Mouse (Mus musculus): ENCODE results near the gene Angpt4. TPM values are rescaled to one million over a fixed set of nuclear protein-coding genes. Genes with fewer than 3 reads are reported as not detected.

Gene Angpt4
- polyA plus RNA-seq, 1 experiment: 0.25 TPM

DNA sequence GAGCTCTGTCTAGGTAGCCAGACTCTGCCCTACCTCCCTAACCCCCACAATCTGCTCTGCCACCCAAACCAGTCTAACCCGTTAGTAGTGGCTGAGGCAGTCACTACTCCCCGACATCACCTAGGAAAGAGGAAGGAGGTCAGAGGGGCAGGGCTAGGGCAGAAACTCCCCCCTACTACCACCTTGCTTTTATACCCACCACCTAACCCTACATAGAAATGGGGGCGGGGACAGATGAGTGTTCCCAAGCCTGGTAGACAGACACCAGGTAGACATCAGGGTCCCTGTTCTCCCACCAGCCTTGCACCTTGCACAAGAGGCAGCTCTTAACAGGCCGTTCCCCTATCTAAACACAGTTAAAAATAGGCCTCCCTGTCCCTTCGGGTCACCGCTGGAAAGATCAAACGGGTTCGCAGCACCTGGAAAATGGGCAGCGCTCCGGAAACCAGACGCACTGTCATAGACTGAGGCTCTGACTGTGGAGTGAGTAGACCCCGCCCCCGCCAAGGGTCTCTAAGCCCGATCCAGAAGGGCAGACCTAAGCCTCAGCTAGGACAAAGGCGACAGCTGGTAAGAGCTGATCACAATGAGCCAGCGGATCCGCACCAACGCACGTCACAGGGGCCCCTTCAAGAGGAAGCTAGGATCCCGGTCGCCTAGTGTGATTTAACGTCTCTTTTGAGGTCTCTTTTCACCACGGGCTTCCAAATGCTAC, 62.0 kb downstream of the Angpt4 start:
- Histone ChIP-seq H3K9ac (ENCODE audit: low read depth, poor library complexity, severe bottlenecking) (peak overlapping the region; percentile 32), H3K27ac (ENCODE audit: insufficient read depth, low read length) (no peak overlapping the region), H3K4me1 (ENCODE audit: control insufficient read depth, insufficient read depth, low read length) (no peaks in the 10 kb centered on the region), H3K27me3 (ENCODE audit: control insufficient read depth, insufficient read depth, low read length, poor library complexity, severe bottlenecking) (no peaks in the 10 kb centered on the region), H3K9me3 (replicated peaks; ENCODE audit: control insufficient read depth, insufficient read depth, low read length, poor library complexity, severe bottlenecking) (no peaks in the 10 kb centered on the region), H3K36me3 (ENCODE audit: control insufficient read depth, insufficient read depth, low read length, poor library complexity, severe bottlenecking) (no peaks in the 10 kb centered on the region), H3K4me3 (ENCODE audit: low read depth, low read length) (peak overlapping the region; percentile 51)
- TF ChIP-seq EP300 (IDR thresholded peaks at IDR 0.05; ENCODE audit: insufficient read depth, low read depth, low read length) (no peak), CTCF (IDR thresholded peaks at IDR 0.05; ENCODE audit: low read depth, low read length) (no peak), POLR2A (IDR thresholded peaks at IDR 0.05; ENCODE audit: insufficient read depth, low read length) (no peak)

DNA sequence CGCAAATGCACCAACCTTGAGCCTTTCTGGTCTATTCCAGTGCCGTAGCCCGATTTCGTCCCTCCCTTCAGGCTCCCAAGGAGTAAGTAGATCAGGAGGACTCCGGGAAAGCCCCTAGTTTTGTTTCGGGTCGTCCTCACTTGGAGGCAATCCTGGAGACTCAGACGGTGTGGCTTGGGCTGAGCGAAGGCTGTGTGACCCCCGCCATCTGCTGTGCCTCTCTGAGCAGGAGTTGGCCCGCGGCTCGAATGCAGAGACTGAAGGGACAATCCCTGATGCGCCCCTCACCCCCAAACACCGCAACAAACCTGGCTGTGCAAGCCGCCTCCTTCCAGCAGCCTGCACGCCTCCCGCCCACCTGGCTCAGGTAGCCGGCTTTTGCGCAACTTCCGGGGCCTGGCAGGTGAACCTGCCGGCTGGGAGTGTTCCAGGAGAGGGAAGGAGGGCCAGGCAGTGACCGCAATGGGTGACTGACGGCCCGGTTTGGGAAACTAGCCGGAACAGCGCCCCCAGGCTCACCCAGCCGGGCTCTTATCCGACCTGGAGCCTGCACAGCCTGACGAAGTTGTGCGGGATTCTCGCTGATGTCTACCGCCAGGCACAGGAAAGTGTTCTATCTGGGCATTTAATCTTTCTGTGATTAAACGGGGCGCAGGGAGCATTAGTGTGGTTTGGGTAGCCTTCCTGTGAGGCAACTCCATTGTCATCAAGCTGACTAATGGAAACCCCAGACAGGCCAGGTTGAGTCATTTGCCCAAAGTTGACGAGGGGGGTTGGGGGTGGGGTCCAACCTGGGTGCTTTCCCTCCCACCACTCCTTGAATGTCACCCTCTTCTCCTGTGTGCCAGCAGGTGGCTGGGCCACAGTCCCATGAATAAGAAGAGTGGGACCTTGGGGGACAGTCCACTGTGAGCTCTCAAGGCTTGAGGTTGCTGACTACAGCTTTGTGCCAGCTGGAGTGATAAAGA, 62.9 kb downstream of the Angpt4 start:
- peaks cover 2% of the 10 kb centered on the region for H3K4me1 ChIP-seq (ENCODE audit: control insufficient read depth, insufficient read depth, low read length)
- peak overlapping the region; percentile 51 for H3K4me3 ChIP-seq (ENCODE audit: low read depth, low read length)
- H3K9ac ChIP-seq (ENCODE audit: low read depth, poor library complexity, severe bottlenecking): peak overlapping the region; percentile 32
- no peaks in the 10 kb centered on the region for H3K9me3 ChIP-seq (replicated peaks; ENCODE audit: control insufficient read depth, insufficient read depth, low read length, poor library complexity, severe bottlenecking)
- no peak overlapping the region for H3K27ac ChIP-seq (ENCODE audit: insufficient read depth, low read length)
- TF ChIP-seq EP300 (IDR thresholded peaks at IDR 0.05; ENCODE audit: insufficient read depth, low read depth, low read length): no peak
- no peak for TF ChIP-seq POLR2A (IDR thresholded peaks at IDR 0.05; ENCODE audit: insufficient read depth, low read length)
- TF ChIP-seq CTCF (IDR thresholded peaks at IDR 0.05; ENCODE audit: low read depth, low read length): no peak
- no peaks in the 10 kb centered on the region for H3K36me3 ChIP-seq (ENCODE audit: control insufficient read depth, insufficient read depth, low read length, poor library complexity, severe bottlenecking)
- no peaks in the 10 kb centered on the region for H3K27me3 ChIP-seq (ENCODE audit: control insufficient read depth, insufficient read depth, low read length, poor library complexity, severe bottlenecking)

DNA sequence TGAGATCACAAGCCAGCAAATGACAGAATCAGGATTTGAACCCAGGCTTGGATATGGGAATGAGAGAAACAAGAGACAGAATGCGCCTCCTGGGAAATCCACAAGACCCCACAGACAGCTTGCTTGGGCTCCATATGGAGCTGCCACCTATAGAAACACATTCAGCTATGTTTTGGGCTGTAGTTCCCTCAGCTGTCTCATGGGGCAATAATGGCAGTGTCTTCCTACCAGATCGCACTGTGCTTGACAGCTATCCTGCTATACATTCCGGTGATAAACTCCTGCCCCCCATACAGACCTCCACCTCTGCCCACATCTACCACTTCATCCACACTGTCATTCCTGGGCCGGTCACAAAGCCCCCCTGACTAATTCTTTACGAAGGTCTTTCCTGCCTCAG, 64.3 kb downstream of the Angpt4 start:
- TF ChIP-seq POLR2A (IDR thresholded peaks at IDR 0.05; ENCODE audit: insufficient read depth, low read length): no peak
- no peak for TF ChIP-seq EP300 (IDR thresholded peaks at IDR 0.05; ENCODE audit: insufficient read depth, low read depth, low read length)
- H3K9ac ChIP-seq (ENCODE audit: low read depth, poor library complexity, severe bottlenecking): no peak overlapping the region
- H3K9me3 ChIP-seq (replicated peaks; ENCODE audit: control insufficient read depth, insufficient read depth, low read length, poor library complexity, severe bottlenecking): no peaks in the 10 kb centered on the region
- H3K27ac ChIP-seq (ENCODE audit: insufficient read depth, low read length): no peak overlapping the region
- H3K4me1 ChIP-seq (ENCODE audit: control insufficient read depth, insufficient read depth, low read length): peaks cover 2% of the 10 kb centered on the region
- H3K4me3 ChIP-seq (ENCODE audit: low read depth, low read length): no peak overlapping the region
- H3K36me3 ChIP-seq (ENCODE audit: control insufficient read depth, insufficient read depth, low read length, poor library complexity, severe bottlenecking): no peaks in the 10 kb centered on the region
- no peaks in the 10 kb centered on the region for H3K27me3 ChIP-seq (ENCODE audit: control insufficient read depth, insufficient read depth, low read length, poor library complexity, severe bottlenecking)

DNA sequence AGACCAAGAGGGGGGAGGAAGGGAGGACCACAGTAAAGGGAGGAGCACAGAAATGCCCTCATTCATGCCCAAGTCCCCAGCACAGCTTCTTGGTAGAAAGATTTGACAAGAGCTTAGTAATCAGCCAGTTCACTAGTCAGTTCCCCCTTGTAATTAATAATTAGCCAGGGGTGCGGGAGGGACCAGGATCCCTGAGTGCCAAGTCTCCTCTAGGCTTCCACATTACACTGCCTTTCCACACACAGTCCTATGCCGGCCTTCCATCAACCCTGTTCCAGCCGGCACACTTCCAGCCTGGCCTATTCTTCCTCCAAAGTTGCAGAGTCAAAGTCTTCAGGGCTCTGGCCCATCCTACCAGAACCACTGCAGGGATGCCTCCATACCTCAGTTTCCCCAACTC, 65.1 kb downstream of the Angpt4 start:
- H3K4me1 ChIP-seq (ENCODE audit: control insufficient read depth, insufficient read depth, low read length): peaks cover 2% of the 10 kb centered on the region
- no peaks in the 10 kb centered on the region for H3K36me3 ChIP-seq (ENCODE audit: control insufficient read depth, insufficient read depth, low read length, poor library complexity, severe bottlenecking)
- H3K9ac ChIP-seq (ENCODE audit: low read depth, poor library complexity, severe bottlenecking): no peak overlapping the region
- no peak overlapping the region for H3K4me3 ChIP-seq (ENCODE audit: low read depth, low read length)
- H3K27ac ChIP-seq (ENCODE audit: insufficient read depth, low read length): no peak overlapping the region
- no peaks in the 10 kb centered on the region for H3K27me3 ChIP-seq (ENCODE audit: control insufficient read depth, insufficient read depth, low read length, poor library complexity, severe bottlenecking)
- H3K9me3 ChIP-seq (replicated peaks; ENCODE audit: control insufficient read depth, insufficient read depth, low read length, poor library complexity, severe bottlenecking): no peaks in the 10 kb centered on the region
- TF ChIP-seq EP300 (IDR thresholded peaks at IDR 0.05; ENCODE audit: insufficient read depth, low read depth, low read length): no peak

DNA sequence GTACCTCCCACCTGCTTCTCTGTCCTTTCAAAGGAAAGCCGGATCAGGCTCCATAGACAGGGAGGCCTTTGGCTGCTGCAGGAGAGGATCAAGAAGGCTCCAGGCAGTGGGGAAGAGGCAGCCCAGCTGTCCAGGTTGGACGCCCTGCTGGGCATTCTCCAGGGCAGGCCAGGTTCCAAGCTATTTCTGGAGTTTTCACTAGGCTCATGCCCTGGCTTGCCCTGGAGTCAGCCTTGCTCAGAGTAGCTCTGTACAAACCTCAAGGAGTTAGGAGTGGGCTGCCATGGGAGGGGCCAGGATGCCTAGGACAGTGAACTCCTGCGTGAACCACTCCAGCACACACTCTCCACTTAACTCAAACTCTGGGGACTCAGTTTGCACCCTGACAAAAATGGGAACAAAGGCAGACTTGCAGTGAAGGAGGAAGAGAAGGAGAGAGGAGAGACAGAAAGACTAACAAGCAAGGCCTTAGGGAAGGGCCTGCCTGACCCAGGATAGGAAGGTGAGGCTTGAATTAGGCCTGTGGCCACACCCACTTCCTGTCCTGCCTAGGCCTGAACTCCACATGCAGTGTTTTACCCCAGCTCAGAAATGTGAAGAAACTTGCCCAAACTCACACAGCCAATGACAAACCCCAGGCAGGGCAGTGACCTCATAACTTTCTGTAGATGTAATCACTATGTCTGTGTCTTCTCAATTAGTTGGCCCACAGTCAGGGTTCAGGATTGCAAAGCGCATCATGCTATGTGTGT, 66.9 kb downstream of the Angpt4 start:
- H3K4me1 ChIP-seq (ENCODE audit: control insufficient read depth, insufficient read depth, low read length): peaks cover 2% of the 10 kb centered on the region
- no peak for TF ChIP-seq POLR2A (IDR thresholded peaks at IDR 0.05; ENCODE audit: insufficient read depth, low read length)
- TF ChIP-seq EP300 (IDR thresholded peaks at IDR 0.05; ENCODE audit: insufficient read depth, low read depth, low read length): no peak
- no peak for TF ChIP-seq CTCF (IDR thresholded peaks at IDR 0.05; ENCODE audit: low read depth, low read length)
- H3K27me3 ChIP-seq (ENCODE audit: control insufficient read depth, insufficient read depth, low read length, poor library complexity, severe bottlenecking): no peaks in the 10 kb centered on the region
- no peaks in the 10 kb centered on the region for H3K36me3 ChIP-seq (ENCODE audit: control insufficient read depth, insufficient read depth, low read length, poor library complexity, severe bottlenecking)
- H3K9me3 ChIP-seq (replicated peaks; ENCODE audit: control insufficient read depth, insufficient read depth, low read length, poor library complexity, severe bottlenecking): no peaks in the 10 kb centered on the region
- peak overlapping the region; percentile 0; the same call in 1 of the 2 replicates for H3K9ac ChIP-seq (ENCODE audit: low read depth, poor library complexity, severe bottlenecking)
- no peak overlapping the region for H3K4me3 ChIP-seq (ENCODE audit: low read depth, low read length)
- peak overlapping the region; percentile 42 for H3K27ac ChIP-seq (ENCODE audit: insufficient read depth, low read length)
